Mouse (Mus musculus) bone marrow, adult 2 months (tissue): ENCODE data around the gene Ckap4.

Source experiments
- CTCF ChIP-seq: fragments of 200-500 bp; IDR thresholded peaks from 2 replicates; pipeline ENCODE4 v1.5.1; 2011; ENCODE audit warnings: low read length, control low read depth; ENCODE audit not compliant: control insufficient read depth, insufficient read depth
- POLR2A ChIP-seq: fragments of 200-500 bp; IDR thresholded peaks from 2 replicates; pipeline ENCODE4 v1.6.1; 2011; ENCODE audit warnings: low read depth, mild to moderate bottlenecking, control low read depth, low read length, borderline replicate concordance; ENCODE audit not compliant: control insufficient read depth

DNA sequence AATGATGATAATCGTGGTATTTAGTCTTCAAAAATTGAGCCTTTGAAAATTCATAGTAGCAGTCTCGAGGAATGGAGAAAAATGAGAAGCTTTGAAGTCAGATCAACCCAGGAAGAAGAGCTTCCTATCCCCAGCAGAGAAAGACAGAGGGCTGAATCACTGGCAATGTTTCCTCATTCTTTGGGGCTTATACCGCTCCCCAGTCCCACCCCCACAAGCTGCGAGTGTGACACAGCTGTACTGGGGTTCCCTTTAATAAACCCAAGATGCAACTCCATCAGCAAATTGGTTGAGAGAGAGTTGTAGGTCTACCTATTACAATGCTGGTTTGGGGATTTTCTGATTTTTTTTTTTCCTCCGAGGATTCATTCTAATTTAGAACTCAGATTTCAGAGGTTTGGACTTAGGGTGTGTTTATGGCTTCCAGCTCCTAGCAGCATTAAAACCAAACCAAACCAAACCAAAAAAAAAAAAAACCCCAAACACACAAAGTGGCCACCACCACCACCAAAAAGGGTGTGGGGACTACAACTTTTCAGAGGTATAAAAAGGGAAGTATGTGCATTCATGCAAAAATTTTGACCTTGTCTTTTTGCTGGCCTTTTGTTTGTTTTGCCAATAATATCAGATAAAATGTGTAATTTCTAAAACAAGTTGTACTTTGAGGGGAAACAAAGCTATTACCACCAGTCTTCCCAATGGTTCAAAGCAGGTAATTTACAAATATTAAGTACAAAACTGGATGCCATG lies 40.0 kb upstream of the Ckap4 start:
- no peak for TF ChIP-seq POLR2A
- no peak for TF ChIP-seq CTCF
